Mouse (Mus musculus): ENCODE data around the gene Gm20661.

Gm20661 gene

GRCm38 (mm10) chr9:107968531-107968930 is 14.3 kb upstream of the Gm20661 start:
- no peak for DNase-seq

- DNase-seq: no peak
Measured at GRCm38 (mm10) chr9:107970311-107970710, 12.5 kb upstream of the Gm20661 start.

- DNase-seq: no peak
Measured at GRCm38 (mm10) chr9:107971690-107972541, 10.9 kb upstream of the Gm20661 start.

- no peak for DNase-seq
Measured at GRCm38 (mm10) chr9:107974491-107975171, 8.2 kb upstream of the Gm20661 start.

- DNase-seq: no peak
Measured at GRCm38 (mm10) chr9:107975399-107976386, 7.2 kb upstream of the Gm20661 start, which contains the start of gene Uba7. Uba7 (plus strand) TSS chr9:107975505.

- no peak for DNase-seq
Measured at GRCm38 (mm10) chr9:107978815-107979214, 4.0 kb upstream of the Gm20661 start.

- no peak for DNase-seq
Measured at GRCm38 (mm10) chr9:107981684-107982605, 913 bp upstream of the Gm20661 start.

- peak; percentile 50 for DNase-seq
Measured at GRCm38 (mm10) chr9:107983421-107983890, 598 bp downstream of the Gm20661 start.

GRCm38 (mm10) chr9:107984052-107984753 is 1.3 kb downstream of the Gm20661 start:
- no peak for DNase-seq

GRCm38 (mm10) chr9:107984754-107985055 is 1.8 kb downstream of the Gm20661 start:
- DNase-seq: no peak

- peak; percentile 76 for DNase-seq
Measured at GRCm38 (mm10) chr9:107985131-107986119, 2.6 kb downstream of the Gm20661 start, which contains the start of gene Inka1. Inka1 (minus strand) TSS chr9:107985879.

GRCm38 (mm10) chr9:107986376-107986775 is 3.5 kb downstream of the Gm20661 start:
- DNase-seq: peak; percentile 72

- no peak for DNase-seq
Measured at GRCm38 (mm10) chr9:107987950-107988349, 5.1 kb downstream of the Gm20661 start.

- DNase-seq: no peak
Measured at GRCm38 (mm10) chr9:107992197-107992596, 9.3 kb downstream of the Gm20661 start, which contains the start of gene Cdhr4. Cdhr4 (plus strand) TSS chr9:107992497.

GRCm38 (mm10) chr9:107993013-107993412 is 10.2 kb downstream of the Gm20661 start:
- no peak for DNase-seq

GRCm38 (mm10) chr9:107994464-107994863 is 11.6 kb downstream of the Gm20661 start:
- DNase-seq: no peak

GRCm38 (mm10) chr9:107995513-107995912 is 12.7 kb downstream of the Gm20661 start:
- no peak for DNase-seq

- DNase-seq: no peak
Measured at GRCm38 (mm10) chr9:107996049-107996448, 13.2 kb downstream of the Gm20661 start, which contains the start of gene Gm20662. Gm20662 (plus strand) TSS chr9:107996349.
